Mouse (Mus musculus) forebrain, postnatal 0 days (tissue): Measurements from ENCODE around the gene Pigv. TPM values are rescaled to one million over a fixed set of nuclear protein-coding genes. Genes with fewer than 3 reads are reported as not detected.

Experiments used
- ATAC-seq: fragments of 200-750 bp; cut with Nextera tagmentation; 2 replicates; pipeline ENCODE4 v1.8.0; 2017; ENCODE audit warnings: mild to moderate bottlenecking, moderate library complexity
- DNase-seq: peaks from one replicate; pipeline ENCODE4 v3.0.0-alpha.2; 2015
- H3K27ac ChIP-seq: fragments of 300-500 bp; sonication (generic); 2 replicates; pipeline ENCODE4 v1.5.1; 2014; ENCODE audit warnings: low read depth, mild to moderate bottlenecking, antibody characterized with exemption, low read length, moderate library complexity, mixed read lengths
- H3K27me3 ChIP-seq: fragments of 300-500 bp; sonication (generic); 2 replicates; pipeline ENCODE4 v1.6.1; 2014; ENCODE audit warnings: mild to moderate bottlenecking, low read length, mixed read lengths; ENCODE audit not compliant: insufficient read depth
- H3K36me3 ChIP-seq: fragments of 300-500 bp; sonication (generic); 2 replicates; pipeline ENCODE4 v1.6.1; 2014; ENCODE audit warnings: mild to moderate bottlenecking, moderate library complexity; ENCODE audit not compliant: insufficient read depth
- H3K4me1 ChIP-seq: fragments of 300-500 bp; sonication (generic); 2 replicates; pipeline ENCODE4 v1.6.1; 2014; ENCODE audit warnings: antibody characterized with exemption; ENCODE audit not compliant: insufficient read depth
- H3K4me2 ChIP-seq: fragments of 300-500 bp; sonication (generic); 2 replicates; pipeline ENCODE4 v1.6.1; 2014; ENCODE audit warnings: low read depth, mild to moderate bottlenecking, moderate library complexity
- H3K4me3 ChIP-seq: fragments of 300-500 bp; sonication (generic); 2 replicates; pipeline ENCODE4 v1.5.1; 2014; ENCODE audit warnings: low read depth, low read length, mixed read lengths
- H3K9ac ChIP-seq: fragments of 300-500 bp; sonication (generic); 2 replicates; pipeline ENCODE4 v1.6.1; 2014; ENCODE audit warnings: mild to moderate bottlenecking
- H3K9me3 ChIP-seq: fragments of 300-500 bp; sonication (generic); 2 replicates; pipeline ENCODE4 v1.6.1; 2016; ENCODE audit warnings: low read length
- CTCF ChIP-seq: sonication (generic); IDR thresholded peaks from 2 replicates; pipeline ENCODE4 v1.5.1; 2016; ENCODE audit warnings: antibody characterized with exemption, control low read depth, low read depth
- WGBS: fragments of 180-500 bp; shearing (Covaris S2); extraction: QIAGEN DNeasy Blood & Tissue Kit; methylation state at CpG from one replicate; pipeline ENCODE4 v1.1.7; 2014; 5-methylcytosine and 5-hydroxymethylcytosine counted together
- polyA plus RNA-seq: library from polyadenylated mRNA; unstranded; fragments of >200 nt; fragmentation: Nextera tagmentation; extraction: Ambion mirVana; gene quantifications from 2 replicates; pipeline ENCODE4 v1.2.1, GENCODE M21; 2015
- total RNA-seq: library from RNA; depleted of rRNA; stranded (reverse); fragments of >200 nt; gene quantifications from 2 replicates; pipeline ENCODE4 v1.2.3, GENCODE M21; 2014; rRNA removed

The Pigv gene
- total RNA-seq: 9.5 and 12.0 TPM in 2 replicates
- polyA plus RNA-seq: 9.2 and 12.5 TPM in 2 replicates

DNA sequence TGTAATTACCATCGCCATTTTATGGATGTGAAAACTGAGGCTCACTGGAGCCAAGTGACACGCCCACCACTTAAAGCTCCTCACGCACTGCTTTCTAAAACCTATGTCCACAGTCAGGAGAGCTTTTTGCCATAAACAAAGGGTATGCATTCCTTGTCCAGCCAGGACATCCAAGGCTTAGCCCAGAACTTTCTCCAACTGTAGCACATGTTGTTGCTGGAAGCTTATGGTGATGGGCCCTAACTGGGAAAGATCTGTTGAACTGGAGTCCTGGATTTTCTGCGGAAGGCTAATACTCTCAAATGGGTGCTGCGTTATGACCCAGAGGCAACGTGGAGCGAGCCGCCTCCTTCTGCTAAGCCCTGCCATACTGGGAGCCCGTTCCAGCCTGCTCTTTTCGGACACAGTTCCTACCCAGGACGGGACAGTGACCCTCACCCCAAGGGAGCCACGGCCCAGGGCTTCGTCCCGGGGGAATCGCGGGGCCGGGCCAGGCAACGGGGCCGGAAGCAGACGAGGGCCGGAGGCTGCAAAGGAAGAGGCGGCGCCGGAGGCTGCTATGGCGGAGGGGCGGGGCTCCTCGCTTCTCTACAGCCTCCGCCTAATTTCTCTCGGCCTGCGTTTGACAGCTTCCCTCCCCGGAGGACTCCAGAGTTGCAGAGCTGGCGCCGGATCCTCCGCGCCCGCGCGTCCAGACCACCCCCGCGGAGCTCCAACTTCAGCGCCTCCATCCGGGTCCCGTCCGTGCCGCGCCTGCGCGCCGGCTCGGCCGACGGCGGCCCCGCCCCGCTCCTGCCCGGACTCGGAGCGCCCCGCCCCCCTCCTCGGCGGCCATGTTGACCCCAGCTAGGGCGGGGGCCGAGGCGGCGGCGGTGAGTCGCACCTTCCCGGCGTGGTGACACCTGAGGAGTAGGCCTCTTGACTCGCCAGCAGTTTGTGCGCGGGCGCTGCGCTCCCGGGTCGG is at the start of gene Pigv:
Pigv (minus strand) TSS at position 767 of the 964 bp plus-strand sequence.
- under 1% methylated on average over 71 of the region's 76 CpGs for WGBS
- Histone ChIP-seq H3K9ac (peak within 1 kb of the TSS; percentile 84), H3K4me1 (peaks cover 25% of the 10 kb centered on the region), H3K27ac (peak within 1 kb of the TSS; percentile 96), H3K4me2 (peak within 1 kb of the TSS; percentile 78), H3K36me3 (0 out of 2 replicates have a peak, but pooled peaks cover 5% of the 10 kb centered on the region), H3K4me3 (peak within 1 kb of the TSS; percentile 83), H3K27me3 (no peaks in the 10 kb centered on the region), H3K9me3 (no peaks in the 10 kb centered on the region)
- DNase-seq (peak; percentile 94), ATAC-seq (peak; percentile 91)
- no peak for TF ChIP-seq CTCF

DNA sequence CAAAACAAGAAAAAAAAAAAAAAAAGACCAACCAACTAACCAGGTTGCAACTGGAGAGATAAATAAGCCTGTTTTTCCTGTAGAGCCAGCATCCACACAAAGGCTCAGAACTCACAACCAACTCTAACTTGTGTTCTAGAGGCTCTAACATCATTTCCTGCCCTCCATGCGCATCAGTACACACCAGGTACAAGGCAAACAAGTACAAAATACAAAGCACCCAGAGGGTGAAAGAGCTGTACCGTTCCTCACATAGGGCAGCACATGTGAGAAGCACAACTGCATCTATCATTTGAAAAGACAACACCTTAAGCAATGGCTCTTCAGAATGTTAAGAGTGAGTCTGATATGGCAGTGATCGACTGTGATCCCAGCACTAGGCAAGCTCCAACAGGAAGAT is 47.3 kb upstream of the Pigv start:
- H3K27me3 ChIP-seq: no peaks in the 10 kb centered on the region
- H3K4me1 ChIP-seq: no peaks in the 10 kb centered on the region
- H3K27ac ChIP-seq: no peak overlapping the region
- H3K4me3 ChIP-seq: no peak overlapping the region
- H3K4me2 ChIP-seq: no peak overlapping the region
- ATAC-seq: no peak
- no peak for DNase-seq
- no peaks in the 10 kb centered on the region for H3K9me3 ChIP-seq
- no peak overlapping the region for H3K9ac ChIP-seq
- TF ChIP-seq CTCF: no peak
- 87% methylated on average over 3 of the region's 3 CpGs for WGBS
- H3K36me3 ChIP-seq: peaks cover 56% of the 10 kb centered on the region

DNA sequence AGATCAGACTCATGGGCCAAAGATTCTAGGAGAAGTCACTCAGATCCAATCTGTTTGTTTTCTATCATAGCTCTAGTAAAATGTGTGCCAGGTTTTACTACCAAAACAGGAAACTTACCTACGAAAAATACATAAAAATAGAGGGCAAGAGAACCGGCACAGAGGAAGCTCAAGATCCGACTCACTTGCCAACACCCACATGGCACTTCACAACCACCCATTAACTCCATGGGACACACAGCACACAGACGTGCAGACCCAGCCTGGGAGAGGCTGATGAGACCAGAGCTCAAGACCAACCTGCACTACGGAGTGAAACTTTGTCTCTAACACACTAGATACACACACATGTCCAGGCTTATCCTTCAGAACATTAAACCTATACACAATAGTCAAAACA is 40.3 kb upstream of the Pigv start:
- Histone ChIP-seq H3K9me3 (no peaks in the 10 kb centered on the region), H3K4me3 (no peak overlapping the region), H3K27me3 (no peaks in the 10 kb centered on the region), H3K4me2 (no peak overlapping the region), H3K9ac (no peak overlapping the region), H3K27ac (no peak overlapping the region), H3K36me3 (peaks cover 31% of the 10 kb centered on the region), H3K4me1 (no peaks in the 10 kb centered on the region)
- DNase-seq (no peak), ATAC-seq (no peak)
- 79% methylated on average over 5 of the region's 5 CpGs for WGBS
- TF ChIP-seq CTCF: no peak

DNA sequence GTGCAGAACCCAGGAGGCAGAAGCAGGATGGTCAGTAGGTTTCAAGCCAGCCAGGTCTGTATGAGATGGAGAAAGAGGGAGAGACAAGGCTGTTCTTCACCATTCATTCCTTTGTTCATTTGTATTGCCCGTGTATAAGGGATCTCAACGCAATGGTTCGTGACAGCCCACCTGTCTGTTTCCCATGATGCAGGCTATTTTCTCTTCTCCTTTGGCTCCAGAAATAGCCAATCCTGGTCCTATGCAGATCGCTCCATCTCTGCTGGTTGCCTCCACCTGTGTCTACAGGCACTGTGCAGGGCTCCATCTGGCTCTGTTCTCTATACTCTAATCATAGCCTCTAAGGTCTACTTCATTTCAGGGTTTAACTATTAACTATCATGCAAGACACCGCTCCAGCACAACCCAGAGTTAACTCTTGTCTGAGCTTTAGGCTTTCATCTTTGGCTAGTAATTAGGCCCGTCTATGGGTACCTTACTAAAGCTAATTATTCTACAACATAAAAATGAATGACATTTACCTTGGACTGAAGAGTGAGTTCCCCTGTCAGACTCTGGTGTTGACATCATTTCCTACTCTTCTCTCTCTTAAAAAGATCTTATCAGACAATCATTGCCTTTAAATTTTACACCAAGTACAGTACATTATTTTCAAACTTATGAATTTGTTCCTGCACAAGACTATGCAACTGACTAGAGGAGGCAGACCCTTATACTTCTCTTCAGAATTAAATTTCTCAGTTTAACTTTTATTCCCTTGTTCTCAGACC is 39.0 kb upstream of the Pigv start:
- no peaks in the 10 kb centered on the region for H3K9me3 ChIP-seq
- no peak overlapping the region for H3K9ac ChIP-seq
- H3K27ac ChIP-seq: no peak overlapping the region
- no peak overlapping the region for H3K4me3 ChIP-seq
- H3K27me3 ChIP-seq: no peaks in the 10 kb centered on the region
- WGBS: 71% methylated on average over 6 of the region's 6 CpGs
- no peak overlapping the region for H3K4me2 ChIP-seq
- H3K4me1 ChIP-seq: no peaks in the 10 kb centered on the region
- H3K36me3 ChIP-seq: peaks cover 30% of the 10 kb centered on the region
- no peak for TF ChIP-seq CTCF
- no peak for DNase-seq
- ATAC-seq: no peak

DNA sequence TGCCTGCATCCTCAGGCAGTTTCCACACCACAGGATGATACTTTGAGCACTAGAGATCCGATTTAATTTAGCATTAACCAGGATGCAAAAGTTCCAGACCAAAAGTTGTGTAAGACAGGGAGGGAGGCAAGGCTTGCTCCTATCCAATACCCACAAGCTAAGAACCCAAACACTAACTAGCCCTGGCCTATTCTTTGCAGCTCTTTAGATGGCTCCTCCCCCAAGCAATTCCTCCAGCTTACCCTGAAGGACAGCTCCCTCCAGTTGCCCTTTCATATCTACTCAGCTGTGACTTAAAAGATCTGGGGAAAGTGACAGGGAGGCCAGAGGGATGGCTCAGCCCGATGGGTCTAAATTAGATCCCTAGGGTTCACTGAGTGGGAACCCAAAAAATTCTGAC is 36.9 kb upstream of the Pigv start:
- DNase-seq (no peak), ATAC-seq (no peak)
- no peak overlapping the region for H3K4me2 ChIP-seq
- H3K4me3 ChIP-seq: no peak overlapping the region
- TF ChIP-seq CTCF: no peak
- peaks cover 26% of the 10 kb centered on the region for H3K36me3 ChIP-seq
- WGBS: 34% methylated on average over 2 of the region's 2 CpGs
- no peaks in the 10 kb centered on the region for H3K9me3 ChIP-seq
- H3K4me1 ChIP-seq: no peaks in the 10 kb centered on the region
- H3K9ac ChIP-seq: no peak overlapping the region
- no peaks in the 10 kb centered on the region for H3K27me3 ChIP-seq
- no peak overlapping the region for H3K27ac ChIP-seq

DNA sequence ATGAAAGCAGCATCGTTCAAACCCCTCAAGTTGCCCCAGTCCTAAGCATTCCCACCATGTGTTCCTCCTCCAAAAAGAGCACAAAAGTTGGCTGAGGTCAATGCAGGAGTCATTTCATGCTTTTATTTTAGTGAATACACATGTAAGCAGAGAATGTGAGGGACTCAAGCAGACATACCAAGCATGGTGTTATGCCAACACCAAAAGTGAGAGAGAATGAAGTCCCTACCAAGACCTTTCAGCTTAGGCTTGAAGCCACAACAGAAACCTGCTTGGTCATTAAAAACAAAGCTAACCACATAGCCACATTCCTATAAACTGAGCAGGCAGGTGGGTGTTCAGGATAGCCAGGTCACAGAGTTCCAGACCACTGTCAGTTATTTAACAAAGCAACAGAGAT is 35.0 kb upstream of the Pigv start:
- Histone ChIP-seq H3K4me2 (no peak overlapping the region), H3K36me3 (peaks cover 19% of the 10 kb centered on the region), H3K4me1 (no peaks in the 10 kb centered on the region), H3K27me3 (no peaks in the 10 kb centered on the region), H3K4me3 (no peak overlapping the region), H3K27ac (no peak overlapping the region), H3K9me3 (no peaks in the 10 kb centered on the region), H3K9ac (no peak overlapping the region)
- DNase-seq: no peak
- 54% methylated on average over 1 of the region's 1 CpGs for WGBS
- ATAC-seq: no peak
- TF ChIP-seq CTCF: no peak

DNA sequence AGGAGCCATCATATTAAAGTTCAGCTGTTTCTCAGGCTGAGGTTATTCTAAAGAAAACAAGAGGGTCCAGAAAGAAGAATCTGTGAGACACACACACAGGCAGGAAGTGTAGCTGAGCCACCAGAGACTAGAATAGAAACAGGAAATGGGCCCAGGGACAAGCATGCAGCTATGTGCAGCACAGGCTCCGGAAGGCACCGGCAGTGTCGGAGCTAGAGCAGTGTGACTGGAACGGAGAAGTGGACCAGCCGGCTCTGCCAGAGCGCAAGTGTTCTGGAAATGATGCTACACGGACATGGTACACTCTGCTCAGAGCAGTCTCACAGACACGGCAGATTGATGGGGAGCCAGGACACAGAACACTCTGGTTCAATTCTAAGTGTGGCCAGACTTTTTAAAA is 34.5 kb upstream of the Pigv start:
- peaks cover 19% of the 10 kb centered on the region for H3K36me3 ChIP-seq
- DNase-seq (no peak), ATAC-seq (peak; percentile 27; the same call in 1 of the 2 replicates)
- no peak overlapping the region for H3K9ac ChIP-seq
- no peak for TF ChIP-seq CTCF
- 76% methylated on average over 8 of the region's 8 CpGs for WGBS
- H3K9me3 ChIP-seq: no peaks in the 10 kb centered on the region
- H3K4me2 ChIP-seq: no peak overlapping the region
- peak overlapping the region; percentile 45; the same call in 1 of the 2 replicates for H3K27ac ChIP-seq
- no peaks in the 10 kb centered on the region for H3K27me3 ChIP-seq
- no peaks in the 10 kb centered on the region for H3K4me1 ChIP-seq
- H3K4me3 ChIP-seq: no peak overlapping the region
